In genomic region chr2:28208130-28208745, GRCm38 (mm10) we compare ENCODE assay signal across 20 mouse cellular contexts. TPM values are rescaled to one million over a fixed set of nuclear protein-coding genes. Genes with fewer than 3 reads are reported as not detected.
A peak's percentile ranks its signal among the peaks of the same experiment; 100 is the strongest.
DNase-seq lines count a peak whose midpoint lies in the region; ATAC-seq and TF ChIP-seq lines count a peak whose summit lies in the region.
"Had no signal": no experiment of that assay in that cellular context is flagged by ENCODE, and none has a peak within 500 bp of the region (broad histone marks: within the 10 kb centered on the region; RNA-seq: fewer than 3 reads in every experiment).

No protein-coding gene starts in this region.

- H3K27me3 ChIP-seq in hindbrain, embryonic 16.5 days (replicated peaks; ENCODE audit: control insufficient read depth, insufficient read depth, low read length) = no peaks in the 10 kb centered on the region
- H3K27me3 ChIP-seq in neural tube, embryonic 14.5 days (ENCODE audit: control insufficient read depth, insufficient read depth, low read length) = no peaks in the 10 kb centered on the region
- H3K27me3 ChIP-seq in liver, embryonic 12.5 days (replicated peaks) = peaks cover 95% of the 10 kb centered on the region
- H3K27me3 ChIP-seq: Patski had no signal

- no peak for TF ChIP-seq CTCF in left cerebral cortex, adult 2 months (IDR thresholded peaks at IDR 0.05)

- H3K9me3 ChIP-seq in hindbrain, embryonic 16.5 days (ENCODE audit: control insufficient read depth, low read length) = no peaks in the 10 kb centered on the region
- no peaks in the 10 kb centered on the region for H3K9me3 ChIP-seq in neural tube, embryonic 14.5 days (ENCODE audit: control insufficient read depth, low read length)
- no peaks in the 10 kb centered on the region for H3K9me3 ChIP-seq in liver, embryonic 12.5 days (replicated peaks)
- H3K9me3 ChIP-seq: heart, embryonic 10.5 days had no signal

- intact Hi-C loops in left cerebral cortex, adult 2 months (cut with DNase I) = loop anchor here (5.0 kb wide), 1 partner anchor 69 kb away; no protein-coding TSS in a partner anchor

- DNase-seq in cerebellum, adult 11-12 months = peak; percentile 61
- DNase-seq in cerebellum, postnatal 4 days (ENCODE audit: low spot score in 2 of 2) = no peak
- no peak for DNase-seq in left cerebral cortex, adult 2 months (ENCODE audit: extremely low spot score in 1 of 2, low spot score in 2 of 2)
- no peak for DNase-seq in left cerebral cortex, adult 18-20 months (ENCODE audit: low spot score in 2 of 2)
- no peak for DNase-seq in lung, postnatal 4 days
- DNase-seq: adrenal gland, postnatal 14 days; cerebellum, adult 18-20 months; embryo, embryonic 11 days; heart, postnatal 10 days; kidney, adult 8-10 months; kidney, postnatal 14 days; lung, adult 2 months; thymus, postnatal 36 days had no signal

- H3K36me3 ChIP-seq in hindbrain, embryonic 16.5 days (ENCODE audit: control insufficient read depth, insufficient read depth, low read length) = no peaks in the 10 kb centered on the region; the same call in 1 of the 2 replicates
- H3K36me3 ChIP-seq in neural tube, embryonic 14.5 days (ENCODE audit: control insufficient read depth, insufficient read depth, low read length) = no peaks in the 10 kb centered on the region
- H3K36me3 ChIP-seq in liver, embryonic 12.5 days = no peaks in the 10 kb centered on the region
- H3K36me3 ChIP-seq: heart, embryonic 10.5 days had no signal

- peaks cover 62% of the 10 kb centered on the region for H3K4me1 ChIP-seq in hindbrain, embryonic 16.5 days (ENCODE audit: control insufficient read depth, insufficient read depth, low read depth, low read length)
- H3K4me1 ChIP-seq in neural tube, embryonic 14.5 days (ENCODE audit: control insufficient read depth, insufficient read depth, low read length) = peaks cover 58% of the 10 kb centered on the region
- peaks cover 24% of the 10 kb centered on the region for H3K4me1 ChIP-seq in liver, embryonic 12.5 days

- peak overlapping the region; percentile 88 for H3K4me3 ChIP-seq in left cerebral cortex, adult 2 months
- no peak overlapping the region for H3K4me3 ChIP-seq in hindbrain, embryonic 16.5 days (ENCODE audit: low read length)
- no peak overlapping the region for H3K4me3 ChIP-seq in neural tube, embryonic 14.5 days (ENCODE audit: low read depth, low read length)
- H3K4me3 ChIP-seq in liver, embryonic 12.5 days = no peak overlapping the region
- H3K4me3 ChIP-seq: heart, embryonic 10.5 days had no signal

- peak overlapping the region; percentile 19 for H3K9ac ChIP-seq in hindbrain, embryonic 16.5 days (ENCODE audit: low read depth, low read length)
- H3K9ac ChIP-seq in neural tube, embryonic 14.5 days (replicated peaks; ENCODE audit: low read depth, low read length) = no peak overlapping the region
- H3K9ac ChIP-seq in liver, embryonic 12.5 days = no peak overlapping the region

- WGBS in hindbrain, embryonic 16.5 days = 80% methylated on average over 14 of the region's 14 CpGs
- 83% methylated on average over 14 of the region's 14 CpGs for WGBS in neural tube, embryonic 14.5 days
- WGBS in liver, embryonic 12.5 days (ENCODE audit: insufficient replicate concordance) = 75% methylated on average over 14 of the region's 14 CpGs

- ATAC-seq in hindbrain, embryonic 16.5 days = no peak
- no peak for ATAC-seq in neural tube, embryonic 14.5 days (ENCODE audit: low read depth)
- no peak for ATAC-seq in liver, embryonic 12.5 days
- ATAC-seq: forebrain, embryonic 16.5 days; Patski had no signal

- H3K4me2 ChIP-seq in hindbrain, embryonic 16.5 days (ENCODE audit: low read length) = peak overlapping the region; percentile 69
- peak overlapping the region; percentile 9; the same call in 1 of the 2 replicates for H3K4me2 ChIP-seq in neural tube, embryonic 14.5 days (ENCODE audit: low read depth, low read length)
- H3K4me2 ChIP-seq in liver, embryonic 12.5 days = no peak overlapping the region
- H3K4me2 ChIP-seq: liver, embryonic 11.5 days had no signal

- peak overlapping the region; percentile 91 for H3K27ac ChIP-seq in left cerebral cortex, adult 2 months
- no peak overlapping the region for H3K27ac ChIP-seq in hindbrain, embryonic 16.5 days (ENCODE audit: low read depth, low read length)
- no peak overlapping the region for H3K27ac ChIP-seq in neural tube, embryonic 14.5 days (ENCODE audit: low read depth, low read length)
- no peak overlapping the region for H3K27ac ChIP-seq in liver, embryonic 12.5 days
- H3K27ac ChIP-seq: heart, embryonic 10.5 days had no signal

RNA-seq across cellular contexts. Expression of gene Olfm1, which starts 15.4 kb away (rescaled TPM):
- total RNA-seq in left cerebral cortex, adult 2 months (2021) = 1,000 to 10,000 TPM; 1,521 to 1,595 TPM
- total RNA-seq in left cerebral cortex, adult 18-20 months (2021) = 1,000 to 10,000 TPM; 1,494 to 1,506 TPM
- polyA plus RNA-seq in hindbrain, embryonic 16.5 days (2015; fragmentation: Nextera tagmentation; extraction: Ambion mirVana) = 320 and 328 TPM in 2 replicates
- polyA plus RNA-seq in neural tube, embryonic 14.5 days (2014; fragmentation: Nextera tagmentation; extraction: Ambion mirVana) = 356 and 369 TPM in 2 replicates
- polyA plus RNA-seq in liver, embryonic 12.5 days (2016; fragmentation: Nextera tagmentation; extraction: Ambion mirVana) = 2.9 and 3.3 TPM in 2 replicates

Comparison
In these comparisons a context has a peak if more than half of its experiments do, and no peak if none do; other contexts are left out.
1. RNA of gene Olfm1, which starts 15.4 kb away (polyA plus RNA-seq): 356 to 369 TPM in neural tube, embryonic 14.5 days and 320 to 328 TPM in hindbrain, embryonic 16.5 days; 2.9 to 3.3 TPM in liver, embryonic 12.5 days; every median in the first group is over 10 times any median in the second.